Mouse (Mus musculus) myocyte (in vitro differentiated cells): ENCODE measurements at regions not wholly inside any gene's neighbourhood (a gene's known extent, or its start where the extent isn't known, plus 50 kb on each side); places are given as distances from the start of the nearest gene placed in this dataset.

Source experiments
- H3K27me3 ChIP-seq: one replicate; pipeline ENCODE4 v1.6.1; 2011; ENCODE audit not compliant: control insufficient read depth, insufficient read depth, insufficient read length
- H3K36me3 ChIP-seq: one replicate; pipeline ENCODE4 v1.6.1; 2011; ENCODE audit not compliant: control insufficient read depth, insufficient read depth
- H3K4me2 ChIP-seq: one replicate; pipeline ENCODE4 v1.6.1; 2011; ENCODE audit warnings: low read depth, control low read depth
- H3K4me3 ChIP-seq: one replicate; pipeline ENCODE4 v1.5.1; 2011; ENCODE audit warnings: mild to moderate bottlenecking, control low read depth, moderate library complexity
- H3K79me2 ChIP-seq: one replicate; pipeline ENCODE4 v1.6.1; 2011; ENCODE audit not compliant: control insufficient read depth, insufficient read depth
- H3ac ChIP-seq: one replicate; pipeline ENCODE4 v1.6.1; 2011; ENCODE audit not compliant: control insufficient read depth, insufficient read length
- CEBPB ChIP-seq: IDR thresholded peaks from 2 replicates; pipeline ENCODE4 v1.6.1; 2011; ENCODE audit warnings: mild to moderate bottlenecking, moderate library complexity; ENCODE audit not compliant: poor library complexity, insufficient read depth, severe bottlenecking
- E2F4 ChIP-seq: IDR thresholded peaks from one replicate; pipeline ENCODE4 v1.6.1; 2011; ENCODE audit warnings: mild to moderate bottlenecking, control low read depth, moderate library complexity; ENCODE audit not compliant: insufficient read depth
- MAX ChIP-seq: IDR thresholded peaks from one replicate; pipeline ENCODE4 v1.6.1; 2011; ENCODE audit warnings: low read depth, mild to moderate bottlenecking, control low read depth
- MYOD1 ChIP-seq, 3 experiments: IDR thresholded peaks; one replicate each; pipeline ENCODE4 v1.6.1; 2011; ENCODE audit warnings: control low read depth in 2 of 3, low read depth in 2 of 3, mild to moderate bottlenecking in 2 of 3, moderate library complexity in 1 of 3; ENCODE audit not compliant: insufficient read length in 2 of 3, control insufficient read depth in 1 of 3
- MYOG ChIP-seq, 3 experiments: IDR thresholded peaks; one replicate each; pipeline ENCODE4 v1.6.1; 2011; ENCODE audit warnings: control low read depth in 2 of 3, low read depth in 2 of 3, mild to moderate bottlenecking in 2 of 3; ENCODE audit not compliant: insufficient read length in 2 of 3, control insufficient read depth in 1 of 3, insufficient read depth in 1 of 3
- POLR2A ChIP-seq: IDR thresholded peaks from one replicate; pipeline ENCODE4 v1.6.1; 2011; ENCODE audit warnings: low read depth, mild to moderate bottlenecking, control low read depth, moderate library complexity; ENCODE audit not compliant: insufficient read length
- POLR2AphosphoS2 ChIP-seq: IDR thresholded peaks from one replicate; pipeline ENCODE4 v1.6.1; 2011; ENCODE audit warnings: low read depth, control low read depth; ENCODE audit not compliant: insufficient read length
- REST ChIP-seq: IDR thresholded peaks from one replicate; pipeline ENCODE4 v1.6.1; 2011; ENCODE audit warnings: mild to moderate bottlenecking, control low read depth, moderate library complexity; ENCODE audit not compliant: insufficient read depth, insufficient read length
- SRF ChIP-seq: IDR thresholded peaks from one replicate; pipeline ENCODE4 v1.6.1; 2011; ENCODE audit warnings: low read depth; ENCODE audit not compliant: control insufficient read depth, insufficient read length
- TCF12 ChIP-seq: IDR thresholded peaks from one replicate; pipeline ENCODE4 v1.6.1; 2011; ENCODE audit warnings: mild to moderate bottlenecking, control low read depth; ENCODE audit not compliant: poor library complexity, insufficient read depth, severe bottlenecking
- TCF3 ChIP-seq: IDR thresholded peaks from one replicate; pipeline ENCODE4 v1.6.1; 2011; ENCODE audit warnings: low read depth, control low read depth; ENCODE audit not compliant: insufficient read length
- USF1 ChIP-seq: IDR thresholded peaks from one replicate; pipeline ENCODE4 v1.6.1; 2011; ENCODE audit warnings: low read depth, mild to moderate bottlenecking, control low read depth, moderate library complexity

DNA sequence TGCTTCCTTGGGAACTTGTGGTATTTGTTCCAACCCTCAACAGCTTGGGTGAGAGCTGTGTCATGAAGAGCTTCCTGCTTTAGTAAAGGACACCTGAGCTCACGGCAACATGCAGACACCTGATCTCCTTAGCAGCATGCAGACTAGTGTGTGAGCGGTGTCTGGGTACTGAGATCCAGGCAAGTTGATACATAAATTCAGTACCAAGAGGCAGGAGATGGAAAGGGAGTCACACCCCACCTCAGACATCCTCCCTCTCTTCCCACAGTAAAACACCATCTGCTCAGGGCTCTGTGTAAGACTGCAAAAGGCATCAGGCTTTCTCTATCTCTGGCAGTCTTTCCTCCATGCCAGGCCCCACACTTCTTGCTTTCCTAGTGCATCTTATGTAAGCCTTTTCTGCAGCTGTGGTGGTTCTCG, 141.3 kb downstream of the Efnb2 start:
- Histone ChIP-seq H3ac (no peak overlapping the region), H3K27me3 (no peaks in the 10 kb centered on the region), H3K4me3 (no peak overlapping the region), H3K36me3 (no peaks in the 10 kb centered on the region), H3K4me2 (no peak overlapping the region), H3K79me2 (no peaks in the 10 kb centered on the region)
- TF ChIP-seq E2F4 (no peak), POLR2AphosphoS2 (no peak), TCF12 (no peak), MYOD1 (IDR thresholded peaks at IDR 0.05; ENCODE audit: control insufficient read depth in 1 of 3, insufficient read length in 2 of 3, low read depth in 2 of 3) (no peak), MAX (no peak), REST (no peak), CEBPB (no peak), MYOG (IDR thresholded peaks at IDR 0.05; ENCODE audit: control insufficient read depth in 1 of 3, insufficient read depth in 1 of 3, insufficient read length in 2 of 3, low read depth in 2 of 3) (no peak), POLR2A (no peak), USF1 (no peak), TCF3 (no peak), SRF (no peak)

DNA sequence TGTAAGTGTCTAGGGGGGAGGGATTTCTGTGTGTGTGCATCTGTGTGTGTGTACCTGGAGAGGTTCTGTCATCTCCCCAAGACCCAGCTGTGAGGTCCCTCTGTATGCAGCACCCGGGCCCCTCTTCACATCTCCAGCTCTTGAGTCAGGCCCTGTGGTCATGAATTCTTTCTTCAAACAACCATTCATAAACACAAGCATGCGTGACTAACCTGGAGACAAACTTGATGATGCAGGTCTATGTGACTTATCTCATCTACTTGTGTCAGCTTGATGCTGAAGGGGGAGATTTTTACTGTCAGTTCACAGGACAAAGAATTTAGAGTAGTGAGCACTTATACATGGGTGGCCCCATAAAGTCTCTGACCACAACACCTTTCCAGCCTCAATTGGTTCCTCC, 143.4 kb downstream of the Efnb2 start:
- no peaks in the 10 kb centered on the region for H3K27me3 ChIP-seq
- no peaks in the 10 kb centered on the region for H3K79me2 ChIP-seq
- H3K36me3 ChIP-seq, result no peaks in the 10 kb centered on the region
- TF ChIP-seq USF1 (no peak), E2F4 (no peak), TCF3 (no peak), TCF12 (no peak), POLR2A (no peak), POLR2AphosphoS2 (no peak), MYOD1 (IDR thresholded peaks at IDR 0.05; ENCODE audit: control insufficient read depth in 1 of 3, insufficient read length in 2 of 3, low read depth in 2 of 3) (no peak), MAX (no peak), MYOG (IDR thresholded peaks at IDR 0.05; ENCODE audit: control insufficient read depth in 1 of 3, insufficient read depth in 1 of 3, insufficient read length in 2 of 3, low read depth in 2 of 3) (no peak), REST (no peak), SRF (no peak)
- no peak overlapping the region for H3ac ChIP-seq
- H3K4me3 ChIP-seq, result no peak overlapping the region
- H3K4me2 ChIP-seq, result no peak overlapping the region

DNA sequence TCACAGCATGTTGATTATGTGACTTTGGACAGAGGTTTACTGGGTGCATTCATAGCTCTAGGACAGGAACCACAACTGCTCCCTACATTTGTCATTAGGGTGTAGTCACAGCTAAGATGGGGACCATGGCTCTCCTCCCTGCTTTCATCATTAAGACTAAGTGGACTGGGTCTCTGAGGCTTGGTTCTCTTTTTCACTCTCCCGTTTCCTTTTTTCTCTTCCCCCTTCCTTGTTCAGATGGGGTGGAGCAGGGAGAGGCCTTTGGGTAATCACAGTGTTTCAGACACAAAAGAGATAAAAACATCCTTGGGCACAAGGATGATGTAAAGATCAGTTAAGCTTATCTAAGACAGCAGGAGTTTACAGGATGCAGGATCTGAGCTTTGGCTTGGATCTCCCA, 144.8 kb downstream of the Efnb2 start:
- TF ChIP-seq USF1 (no peak), POLR2A (no peak), TCF12 (no peak), CEBPB (no peak), TCF3 (no peak), E2F4 (no peak), MYOD1 (IDR thresholded peaks at IDR 0.05; ENCODE audit: control insufficient read depth in 1 of 3, insufficient read length in 2 of 3, low read depth in 2 of 3) (no peak), REST (no peak), POLR2AphosphoS2 (no peak), MYOG (IDR thresholded peaks at IDR 0.05; ENCODE audit: control insufficient read depth in 1 of 3, insufficient read depth in 1 of 3, insufficient read length in 2 of 3, low read depth in 2 of 3) (no peak), SRF (no peak), MAX (no peak)

DNA sequence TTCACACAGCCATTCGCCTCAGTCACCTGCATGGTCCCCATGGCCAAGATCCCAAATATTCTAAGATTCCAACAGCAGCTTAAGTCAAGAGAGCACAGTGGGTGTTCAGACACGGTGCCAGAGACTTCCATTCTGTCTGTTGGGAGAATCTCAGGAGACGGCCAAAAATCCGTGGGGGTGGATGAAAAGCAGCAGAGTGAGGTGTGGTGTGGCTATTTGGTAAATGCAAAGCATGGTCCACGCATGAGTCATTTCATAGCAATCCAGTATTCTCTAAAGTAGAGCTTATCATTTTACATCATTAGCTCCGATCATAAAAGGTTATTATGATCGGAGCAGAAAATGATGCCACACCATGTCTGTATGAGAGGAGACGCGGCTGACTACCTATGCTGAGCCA, 161.1 kb downstream of the Efnb2 start:
- TF ChIP-seq TCF12 (no peak), MYOG (IDR thresholded peaks at IDR 0.05; ENCODE audit: control insufficient read depth in 1 of 3, insufficient read depth in 1 of 3, insufficient read length in 2 of 3, low read depth in 2 of 3) (no peak), POLR2A (no peak), REST (no peak), E2F4 (no peak), POLR2AphosphoS2 (no peak), CEBPB (no peak), USF1 (no peak), MYOD1 (IDR thresholded peaks at IDR 0.05; ENCODE audit: control insufficient read depth in 1 of 3, insufficient read length in 2 of 3, low read depth in 2 of 3) (no peak), TCF3 (no peak), MAX (no peak), SRF (no peak)
- no peaks in the 10 kb centered on the region for H3K27me3 ChIP-seq
- no peak overlapping the region for H3K4me3 ChIP-seq
- no peaks in the 10 kb centered on the region for H3K79me2 ChIP-seq
- no peak overlapping the region for H3ac ChIP-seq
- no peaks in the 10 kb centered on the region for H3K36me3 ChIP-seq
- no peak overlapping the region for H3K4me2 ChIP-seq

More for the DNA sequence above, 144.8 kb downstream of the Efnb2 start:
- Histone ChIP-seq H3K4me3 (no peak overlapping the region), H3K36me3 (no peaks in the 10 kb centered on the region), H3K27me3 (no peaks in the 10 kb centered on the region), H3ac (no peak overlapping the region), H3K4me2 (no peak overlapping the region), H3K79me2 (no peaks in the 10 kb centered on the region)
